Mouse (Mus musculus): ENCODE measurements around the gene Mtx1.

- no peak for TF ChIP-seq CTCF (IDR thresholded peaks at IDR 0.05; ENCODE audit: control insufficient read depth, insufficient read depth, low read length)
- TF ChIP-seq POLR2A (IDR thresholded peaks at IDR 0.05; ENCODE audit: borderline replicate concordance, control insufficient read depth, low read depth, low read length): no peak
Measured at GRCm38 (mm10) chr3:89174844-89175243, 52.0 kb downstream of the Mtx1 start.
